Mouse (Mus musculus) adrenal gland, postnatal 4 days (tissue): ENCODE results near the gene Prss48. TPM values are rescaled to one million over a fixed set of nuclear protein-coding genes. Genes with fewer than 3 reads are reported as not detected.
"Not testable (repeated sequence)": the region's sequence is repeated elsewhere in the genome, so short reads cannot be mapped to it uniquely, and the experiment has no call there.

Experiments
- DNase-seq, 2 experiments: peaks; one replicate each; pipeline ENCODE4 v3.0.0; 2021 to 2022; ENCODE audit warnings: low spot score in 2 of 2, mixed read lengths in 2 of 2
- total RNA-seq, 2 experiments: library from RNA; stranded (reverse); gene quantifications; 2 replicates each; pipeline ENCODE4 v1.2.3; 2021

Gene Prss48
- total RNA-seq, 2 experiments from 2014 or later: not detected

DNA sequence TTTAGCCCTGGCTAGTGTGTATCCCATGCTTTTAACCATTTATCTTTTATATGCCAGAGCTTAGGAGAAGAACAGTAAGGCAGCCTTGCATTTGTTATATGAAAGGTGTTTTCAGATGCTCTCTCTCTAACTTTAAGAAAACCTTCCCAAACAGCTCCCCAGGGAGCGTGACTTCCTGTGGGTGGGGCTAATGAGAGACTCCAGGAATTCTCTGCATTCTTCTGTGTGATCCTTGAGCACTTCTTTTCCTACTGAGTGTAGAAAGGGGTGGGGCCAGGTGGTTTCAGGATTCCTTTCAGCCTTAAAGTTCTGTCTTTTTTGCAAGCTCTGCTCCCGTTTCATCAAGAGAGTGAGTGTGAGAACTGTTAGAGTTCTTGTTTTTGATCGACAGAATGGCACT lies 8.3 kb upstream of the Prss48 start:
- DNase-seq: no peak

DNA sequence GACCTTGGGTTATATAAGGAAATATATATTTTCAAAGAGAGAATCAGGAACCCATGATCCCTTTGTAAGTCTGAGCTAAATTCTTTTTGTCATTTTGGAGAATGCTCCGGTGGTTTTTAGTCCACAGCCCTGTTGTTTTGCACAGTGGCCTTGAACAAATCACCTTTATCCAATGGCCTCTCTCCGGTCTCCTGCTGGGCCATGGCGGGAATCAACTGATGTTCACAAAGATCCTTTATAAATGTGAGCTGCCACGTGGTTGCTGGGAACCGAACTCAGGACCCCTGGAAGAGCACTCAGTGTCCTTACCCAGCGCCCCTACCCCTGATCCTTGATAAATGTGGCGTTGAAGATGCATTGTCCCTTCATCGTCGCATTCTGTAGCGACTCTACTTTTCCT lies 2.5 kb upstream of the Prss48 start:
- no peak for DNase-seq

DNA sequence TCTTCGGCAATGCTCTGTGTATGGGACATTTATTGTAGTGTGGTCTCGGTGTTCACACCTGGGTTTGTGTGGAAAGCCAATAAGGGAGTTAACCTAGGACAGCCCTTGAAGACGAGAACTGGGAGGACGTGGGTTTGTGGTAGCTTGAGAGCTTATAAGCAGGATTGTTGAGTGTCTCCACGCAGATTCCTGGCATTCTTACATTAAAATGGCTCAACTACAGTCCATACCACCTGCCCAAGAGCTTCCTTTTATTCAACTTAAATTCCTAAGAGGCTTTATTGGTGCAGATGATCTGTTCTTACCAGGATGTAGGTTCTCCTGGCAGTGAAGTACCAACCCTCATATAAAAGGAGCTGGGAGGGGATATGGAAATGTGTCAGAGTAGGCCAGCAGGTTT lies 649 bp upstream of the Prss48 start:
- DNase-seq: no peak

DNA sequence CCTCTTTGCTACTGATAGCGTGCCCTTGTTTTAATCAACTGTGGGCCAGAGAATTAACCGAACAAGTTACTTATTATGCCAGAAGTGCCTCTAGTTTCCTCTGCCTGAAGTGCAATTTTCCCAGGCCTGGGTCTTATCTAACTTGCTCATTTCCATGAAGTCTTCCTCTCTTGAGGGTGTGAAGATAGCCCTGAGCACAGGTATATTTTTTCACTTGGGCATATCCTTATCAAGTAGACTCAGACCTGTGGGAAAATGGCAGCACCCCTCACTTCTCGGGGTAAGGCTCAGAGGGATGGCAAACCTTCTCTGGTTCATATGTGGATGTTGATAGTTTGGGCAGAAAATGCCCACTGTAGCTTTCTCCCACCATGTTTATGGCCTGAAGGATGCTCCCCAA lies 1.0 kb downstream of the Prss48 start:
- no peak for DNase-seq

DNA sequence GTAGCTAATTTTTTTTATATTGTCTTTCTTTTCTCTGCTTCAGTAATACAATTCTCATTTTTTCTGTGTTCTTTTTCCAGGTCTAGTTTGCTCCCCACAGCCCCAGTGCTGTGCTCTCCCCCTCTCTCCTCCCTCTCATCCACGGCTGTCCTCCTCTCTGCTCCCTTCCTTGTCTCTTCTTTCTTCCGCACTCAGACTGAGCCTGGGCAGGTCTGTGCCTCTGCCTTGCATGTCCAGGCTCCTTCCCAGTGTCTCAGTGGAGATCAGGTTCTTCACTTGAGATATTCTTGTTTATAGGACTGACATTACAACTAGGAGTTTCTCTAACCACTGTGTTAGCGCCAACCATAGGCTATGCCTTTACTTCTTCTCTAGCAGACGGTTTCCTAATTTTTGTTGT lies 7.6 kb downstream of the Prss48 start:
- DNase-seq: no peak

DNA sequence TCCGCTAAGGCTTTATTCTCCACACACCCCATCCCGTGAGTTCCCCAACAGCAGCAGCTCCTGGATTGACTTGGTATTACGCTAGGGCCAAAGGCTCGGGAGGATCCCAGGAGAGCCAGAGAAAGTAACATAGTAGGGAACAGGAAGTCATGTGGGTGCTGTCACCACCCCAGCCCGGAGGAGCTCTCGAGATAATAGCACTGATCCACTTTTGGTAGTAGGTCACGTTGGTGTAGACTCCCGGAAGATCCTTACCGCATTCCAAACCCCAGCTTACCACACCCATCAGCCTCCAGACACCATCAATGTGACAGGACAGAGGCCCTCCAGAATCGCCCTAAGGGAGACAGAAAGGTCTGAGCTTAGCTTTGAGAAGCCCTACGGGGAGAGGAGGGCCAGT lies 8.5 kb downstream of the Prss48 start:
- DNase-seq: no peak

DNA sequence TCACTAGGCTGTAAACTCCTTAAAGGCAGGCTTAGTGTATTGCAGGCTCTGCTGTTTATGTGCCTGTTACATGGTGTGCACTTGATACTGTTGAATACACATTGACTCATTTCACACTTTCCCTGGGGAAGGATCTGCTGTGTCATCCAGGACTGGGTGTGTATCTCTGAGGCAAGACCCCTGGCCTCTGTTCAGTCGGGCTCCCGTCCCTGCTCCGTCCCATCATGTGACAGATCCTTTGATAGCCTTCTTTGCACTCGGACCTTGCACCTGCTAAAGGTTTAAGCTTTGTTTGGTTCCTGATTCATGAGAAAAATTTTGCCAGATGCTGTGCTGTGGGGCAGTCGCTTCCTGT lies 10.5 kb downstream of the Prss48 start:
- DNase-seq: no peak

DNA sequence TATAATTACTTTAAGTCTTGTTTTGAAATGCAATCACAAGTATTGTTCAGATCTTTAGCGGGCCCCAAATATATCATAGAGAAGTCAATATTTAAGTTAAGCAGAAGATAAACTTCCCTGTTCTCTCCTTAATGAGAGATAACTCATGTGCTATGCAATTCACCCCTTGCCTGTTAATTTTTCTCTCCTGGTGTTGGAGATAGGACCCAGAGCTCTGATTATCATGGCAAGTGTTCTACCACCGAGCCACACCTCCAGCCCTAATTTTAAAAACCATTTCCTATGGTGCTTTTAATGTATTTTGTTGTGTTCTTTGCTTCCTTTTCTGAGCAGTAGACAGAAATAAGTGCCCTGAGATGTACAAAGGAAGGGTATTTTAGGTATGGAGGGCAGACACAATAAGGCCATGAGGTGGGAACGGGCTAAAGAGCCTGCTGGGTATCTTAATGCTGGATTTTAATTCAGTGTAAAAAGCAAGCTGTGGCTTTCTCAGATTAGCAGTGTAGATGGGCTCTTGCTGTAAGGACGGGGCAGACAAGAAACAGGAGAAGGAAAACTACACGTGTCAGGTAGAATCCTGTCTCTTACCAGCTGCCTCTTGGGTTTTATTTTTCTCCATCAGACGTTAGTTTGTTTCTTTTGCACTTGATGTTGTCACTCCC lies 11.0 kb downstream of the Prss48 start:
- DNase-seq: no peak

DNA sequence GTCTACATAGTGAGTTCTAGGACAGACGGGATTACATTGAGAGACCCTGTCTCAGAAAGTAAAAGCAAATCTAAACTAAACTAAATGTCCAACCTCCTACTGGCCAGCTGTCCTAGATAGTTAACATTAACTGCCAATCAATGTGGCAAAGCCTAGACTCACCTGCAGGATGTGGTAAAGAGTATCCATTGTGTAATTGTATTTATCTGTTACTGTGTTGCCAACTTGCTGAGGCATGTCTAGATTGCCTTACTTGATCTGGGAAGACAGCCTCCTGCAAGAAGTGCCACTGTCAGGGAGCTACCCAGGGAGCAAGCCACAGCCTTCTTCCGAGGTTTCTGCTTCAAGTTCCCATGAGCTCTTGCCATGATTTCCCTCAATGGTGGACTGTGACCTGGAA lies 15.1 kb downstream of the Prss48 start:
- no peak for DNase-seq

DNA sequence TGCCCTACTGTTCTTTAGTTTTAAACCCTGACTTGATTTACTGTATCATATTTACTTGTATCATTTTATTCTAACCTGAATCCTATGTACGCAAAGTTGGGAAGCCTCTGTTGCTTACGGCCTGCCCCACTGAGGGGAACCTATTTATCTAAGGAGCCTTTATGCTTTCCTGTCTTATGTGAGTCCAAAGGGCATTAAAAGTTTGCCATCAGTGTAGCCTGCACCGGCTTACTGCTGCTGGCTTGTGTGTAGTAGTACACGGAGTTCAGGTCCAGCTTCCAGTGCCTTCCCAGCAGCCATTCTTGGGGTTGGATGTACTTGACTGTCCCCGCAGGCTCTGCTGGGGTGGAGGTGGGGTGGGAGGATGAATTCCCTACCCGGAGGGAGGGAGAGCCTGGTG lies 17.8 kb downstream of the Prss48 start:
- no peak for DNase-seq

DNA sequence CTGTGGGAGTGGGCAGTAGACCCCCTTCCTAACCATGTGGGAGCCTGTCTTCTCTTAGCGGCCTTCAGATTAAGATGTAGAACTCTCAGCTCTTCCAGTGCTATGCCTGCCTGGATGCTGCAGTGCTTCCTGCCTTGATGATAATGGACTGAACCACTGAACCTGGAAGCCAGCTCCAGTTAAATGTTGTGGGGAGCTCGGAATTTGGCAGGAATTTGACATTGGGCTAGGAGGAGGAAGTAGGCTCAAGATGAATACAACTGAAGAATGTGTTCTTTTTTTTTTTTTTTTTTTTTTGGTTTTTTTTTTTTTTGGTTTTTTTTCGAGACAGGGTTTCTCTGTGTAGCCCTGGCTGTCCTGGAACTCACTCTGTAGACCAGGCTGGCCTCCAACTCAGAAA lies 20.5 kb downstream of the Prss48 start:
- not testable (repeated sequence) for DNase-seq

DNA sequence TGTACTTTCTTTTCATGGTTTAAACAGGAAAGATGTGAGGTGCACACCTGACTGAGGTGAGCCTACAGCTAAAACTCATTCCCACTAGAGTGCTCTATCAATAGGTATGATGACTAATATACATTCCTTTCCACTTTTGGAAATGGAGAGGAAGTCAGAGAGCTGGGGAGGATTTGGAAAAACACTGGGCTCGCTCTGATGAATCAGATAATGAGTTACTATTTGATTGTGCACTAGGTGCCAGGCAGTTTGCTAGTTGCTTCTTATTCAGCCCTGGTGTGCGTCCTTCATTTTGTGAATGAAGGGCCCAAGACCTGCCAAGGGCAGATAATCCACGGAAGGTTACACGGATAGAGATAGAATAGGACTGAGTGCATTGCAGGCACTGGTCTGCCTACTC lies 22.3 kb downstream of the Prss48 start:
- DNase-seq: no peak

DNA sequence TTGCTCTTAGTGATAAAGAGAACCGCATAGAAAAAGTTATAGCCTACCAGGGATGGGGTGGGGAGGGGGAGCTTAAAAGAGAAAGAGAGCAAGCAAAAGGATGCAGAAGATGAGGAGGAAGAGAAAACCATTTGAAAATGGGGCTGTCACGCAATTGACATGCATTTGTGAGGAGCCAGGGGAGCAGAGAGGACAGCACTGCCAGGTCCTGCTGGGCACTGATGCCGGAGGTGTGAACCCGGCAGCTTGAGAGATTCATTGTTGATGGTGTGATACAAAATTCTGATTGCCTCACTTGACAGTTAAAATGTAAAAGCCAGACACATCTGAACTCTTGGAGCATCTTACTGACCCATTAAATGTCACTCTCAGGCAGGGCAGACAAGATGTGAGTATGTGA lies 27.8 kb downstream of the Prss48 start:
- no peak for DNase-seq

DNA sequence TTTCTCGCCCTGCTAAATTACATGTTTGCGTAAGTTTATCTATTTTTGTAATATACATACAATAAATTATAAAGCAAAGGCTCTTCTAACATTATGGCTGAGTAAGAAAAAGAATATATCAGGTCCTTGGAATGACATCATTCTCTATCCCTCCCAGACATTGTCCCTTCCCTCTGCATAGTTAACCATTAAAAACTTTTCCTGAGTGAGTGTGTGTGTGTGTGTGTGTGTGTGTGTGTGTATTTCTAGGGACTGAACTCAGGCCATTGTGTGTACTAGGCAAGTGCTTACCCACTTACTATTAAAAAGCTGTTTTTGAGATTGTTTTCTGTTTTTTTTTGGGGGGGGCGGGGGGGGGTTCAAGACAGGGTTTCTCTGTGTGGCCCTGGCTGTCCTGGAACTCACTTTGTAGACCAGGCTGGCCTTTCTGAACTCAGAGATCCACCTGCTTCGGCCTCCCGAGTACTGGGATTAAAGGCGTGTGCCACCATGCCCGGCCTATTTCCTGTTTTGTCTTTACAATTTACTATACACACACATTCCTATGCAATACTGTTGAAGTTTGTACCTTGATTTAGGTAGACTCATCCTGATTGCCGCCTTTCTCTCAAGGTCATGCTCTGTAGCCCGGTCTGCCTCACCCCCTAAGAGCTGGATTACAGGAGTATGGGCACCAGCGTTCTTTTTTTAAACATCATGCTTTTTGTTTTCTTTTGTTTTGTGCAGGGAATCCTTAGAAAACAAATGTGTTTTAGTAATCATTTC lies 28.7 kb downstream of the Prss48 start:
- DNase-seq: no peak

DNA sequence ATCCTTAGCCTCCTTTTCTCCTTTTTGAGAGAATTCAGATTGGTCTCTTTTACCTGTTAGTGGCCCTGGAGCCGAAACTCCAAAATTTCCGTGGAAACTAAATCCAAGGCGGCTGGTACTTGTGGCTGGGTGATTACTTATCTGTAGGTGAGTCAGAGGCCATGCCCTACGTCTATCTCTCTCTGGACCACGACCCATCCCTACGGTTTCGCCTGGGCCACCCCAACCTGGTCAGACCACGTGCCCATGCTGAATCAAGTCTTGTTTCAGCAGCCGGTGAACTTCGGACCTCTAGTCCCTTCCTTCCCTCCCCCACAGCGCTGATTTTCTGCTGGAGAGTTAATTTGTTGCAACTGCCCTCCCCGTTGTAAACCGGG lies 30.7 kb downstream of the Prss48 start:
- peak in 1 of 2 experiments; percentile 6 for DNase-seq

DNA sequence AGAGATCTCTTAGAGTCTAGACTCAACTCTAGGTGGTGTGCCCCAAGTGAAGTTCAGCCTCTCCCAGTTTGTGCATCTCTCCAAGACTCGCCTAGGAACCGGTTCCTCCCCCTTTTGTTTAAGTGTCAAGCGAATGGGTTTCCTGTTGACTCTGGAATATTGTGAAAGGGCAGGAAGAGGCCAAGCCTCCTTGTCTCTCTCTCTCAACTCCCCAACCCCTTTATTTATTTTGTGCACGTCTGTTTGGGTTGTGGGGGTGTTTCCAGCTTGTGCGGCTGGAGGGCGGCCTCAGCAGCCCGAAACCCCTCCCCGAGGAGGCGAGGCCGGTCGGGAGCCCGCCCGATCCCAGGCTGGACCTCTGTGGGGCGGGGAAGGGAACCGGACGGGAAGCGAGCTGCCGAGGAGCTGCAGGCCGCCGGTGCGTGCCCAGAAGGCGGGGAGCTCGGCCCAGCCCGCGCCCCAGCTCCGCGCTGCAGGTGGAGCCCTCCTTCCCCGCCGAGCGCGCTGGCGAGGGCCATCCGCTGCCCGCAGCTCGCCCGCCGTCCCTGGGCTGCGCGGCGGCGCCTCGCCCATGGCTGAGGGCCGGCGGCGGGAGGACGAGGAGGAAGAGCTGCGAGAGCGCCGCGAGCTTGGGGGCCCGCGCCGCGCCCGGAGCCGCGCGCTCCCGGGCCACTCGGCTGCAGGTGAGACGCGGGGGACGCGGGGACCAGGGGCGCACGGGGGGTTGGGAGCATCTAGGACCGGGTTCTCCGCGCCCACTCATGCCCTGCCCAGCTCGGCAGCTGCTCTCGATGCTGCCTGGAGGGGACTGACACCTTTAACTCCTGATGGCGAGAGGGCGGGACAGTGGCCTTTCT lies 31.3 kb downstream of the Prss48 start, which contains the start of gene Sh3d19:
Gene Sh3d19, plus strand, starts transcription at position 368 of the 857 bp plus-strand sequence.
- peak; percentile 60 to 64 for DNase-seq

DNA sequence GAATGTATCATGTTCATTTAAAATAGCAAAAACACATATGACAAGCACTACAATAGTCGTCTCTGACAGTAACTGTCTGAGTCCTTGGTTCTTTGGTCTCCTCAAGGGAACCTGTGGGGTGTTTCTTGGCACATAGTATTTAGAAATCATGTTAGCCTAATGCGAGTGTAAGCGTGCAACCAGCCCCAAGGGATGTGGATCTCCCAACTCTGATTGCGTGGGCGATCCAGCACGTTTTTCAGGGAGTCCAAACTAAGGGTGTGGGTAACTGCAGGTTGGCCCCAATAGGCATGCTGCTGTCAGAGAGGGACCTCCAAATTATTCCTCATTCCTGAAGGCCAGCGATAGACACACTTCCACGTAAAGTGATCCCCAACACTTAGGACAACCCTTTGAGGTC lies 33.3 kb downstream of the Prss48 start:
- no peak for DNase-seq

DNA sequence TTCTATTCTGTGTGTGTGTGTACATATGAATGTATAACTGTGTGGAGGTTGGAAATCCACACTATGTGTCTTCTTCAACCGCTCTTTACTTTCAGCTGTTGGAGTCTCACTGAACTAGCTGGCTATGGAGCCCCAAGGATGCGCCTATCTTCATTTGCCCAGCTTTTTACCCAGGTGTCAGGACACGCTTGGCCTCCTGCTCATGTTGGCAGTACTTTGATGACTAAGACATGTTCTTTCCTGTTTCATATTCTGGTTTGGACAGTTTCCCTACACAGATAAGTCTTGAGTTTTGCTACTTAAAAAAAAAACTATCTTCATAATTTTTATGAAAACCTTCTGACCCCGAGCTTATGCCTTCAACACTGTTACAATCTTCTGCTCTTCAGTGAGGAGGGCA lies 36.8 kb downstream of the Prss48 start:
- DNase-seq: no peak

DNA sequence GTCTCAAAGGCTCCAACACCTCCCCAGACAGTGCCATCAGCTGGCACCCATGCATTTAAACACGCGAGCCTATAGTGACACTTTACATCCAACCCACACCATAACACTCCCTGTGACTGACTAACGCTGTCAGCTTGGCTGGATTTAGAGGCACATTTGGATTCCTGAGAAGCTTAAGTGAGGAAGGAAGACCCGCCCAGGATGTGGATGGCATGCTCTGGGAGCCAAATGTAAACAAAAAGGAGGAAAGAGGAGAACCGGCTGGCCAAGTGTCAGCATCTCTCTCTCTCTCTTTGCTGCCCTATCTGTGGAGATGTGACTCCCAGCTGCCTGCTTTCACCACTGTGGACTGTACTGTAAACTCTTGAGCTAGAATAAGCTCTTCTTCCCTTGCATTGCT lies 41.2 kb downstream of the Prss48 start:
- no peak for DNase-seq

DNA sequence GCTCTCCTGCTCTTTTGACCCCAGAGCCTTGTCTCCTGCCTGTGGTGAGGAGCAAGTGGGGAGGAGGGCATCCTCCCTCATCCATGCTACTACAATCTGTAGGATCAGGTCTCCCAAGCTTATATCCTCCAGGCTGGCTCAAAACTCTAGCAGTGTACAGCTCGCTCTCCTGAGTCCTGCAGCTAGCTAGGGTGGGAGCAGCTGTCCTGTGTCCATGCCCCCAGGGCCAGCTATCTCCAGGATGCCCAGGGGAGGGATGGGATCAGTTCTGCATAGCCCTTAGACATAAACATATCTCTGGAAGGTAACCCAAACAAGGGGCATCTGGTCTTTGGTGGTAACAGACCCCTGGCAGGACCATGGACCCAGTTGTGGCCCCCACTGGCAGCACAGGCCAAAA lies 42.6 kb downstream of the Prss48 start:
- no peak for DNase-seq

DNA sequence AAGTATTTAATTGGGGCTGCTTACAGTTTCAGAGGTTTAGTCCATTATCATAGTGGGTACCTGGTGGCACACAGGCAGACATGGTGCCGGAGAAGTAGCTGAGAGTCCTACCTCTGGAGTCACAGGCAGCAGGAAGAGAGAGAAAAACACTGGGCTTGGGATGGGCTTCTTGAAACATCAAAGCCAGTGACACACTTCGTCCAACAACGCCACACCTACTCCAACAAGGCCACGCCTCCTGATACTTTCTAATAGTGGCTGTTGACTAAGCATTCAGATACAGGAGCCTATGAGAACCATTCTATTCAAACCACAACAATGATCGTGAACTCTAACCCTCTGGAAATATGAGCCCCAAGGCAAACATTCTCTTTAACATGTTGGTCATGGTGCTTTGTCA lies 46.6 kb downstream of the Prss48 start:
- DNase-seq: no peak

DNA sequence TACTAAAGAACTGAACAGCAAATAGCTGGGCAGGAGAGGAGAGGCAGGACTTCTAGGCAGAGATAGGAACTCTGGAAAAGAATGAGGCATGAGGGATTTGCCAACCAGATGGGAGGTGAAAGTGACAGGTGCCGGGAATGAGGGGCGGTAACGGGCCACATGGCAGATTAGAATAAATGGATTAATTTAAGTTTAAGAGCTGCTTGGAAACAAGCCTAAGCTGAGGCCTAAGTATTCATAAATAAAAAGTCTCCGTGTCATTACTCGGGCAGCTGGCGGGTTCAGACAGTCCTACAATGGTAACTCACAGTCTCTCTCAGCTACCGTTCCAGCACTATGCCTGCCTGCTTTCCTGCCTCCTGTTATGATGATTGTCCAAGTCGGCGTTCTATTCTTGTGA lies 47.0 kb downstream of the Prss48 start:
- no peak for DNase-seq
